Mouse (Mus musculus) limb, embryonic 10.5 days (tissue): ENCODE results near the gene Txk. TPM values are rescaled to one million over a fixed set of nuclear protein-coding genes. Genes with fewer than 3 reads are reported as not detected.

Experiments used
- DNase-seq: peaks from one replicate; pipeline ENCODE4 v3.0.0-alpha.2; 2017; ENCODE audit warnings: low spot score
- H3K27ac ChIP-seq: fragments of 300-500 bp; sonication (generic); 2 replicates; pipeline ENCODE4 v1.5.1; 2016; ENCODE audit warnings: mild to moderate bottlenecking
- H3K27me3 ChIP-seq: fragments of 300-500 bp; sonication (generic); 2 replicates; pipeline ENCODE4 v1.6.1; 2016; ENCODE audit warnings: low read depth, mild to moderate bottlenecking; ENCODE audit not compliant: poor library complexity, severe bottlenecking
- H3K36me3 ChIP-seq: fragments of 300-500 bp; sonication (generic); 2 replicates; pipeline ENCODE4 v1.6.1; 2016; ENCODE audit warnings: mild to moderate bottlenecking, moderate library complexity
- H3K4me1 ChIP-seq: fragments of 300-500 bp; sonication (generic); 2 replicates; pipeline ENCODE4 v1.6.1; 2016
- H3K4me3 ChIP-seq: fragments of 300-500 bp; sonication (generic); 2 replicates; pipeline ENCODE4 v1.5.1; 2016; ENCODE audit warnings: mild to moderate bottlenecking, moderate library complexity
- H3K9me3 ChIP-seq: fragments of 300-500 bp; sonication (generic); replicated peaks from 2 replicates; pipeline ENCODE4 v1.6.1; 2016; ENCODE audit warnings: mild to moderate bottlenecking
- WGBS: fragments of 180-500 bp; shearing (Covaris S2); methylation state at CpG from one replicate; pipeline ENCODE4 v1.1.7; 2016; 5-methylcytosine and 5-hydroxymethylcytosine counted together
- polyA plus RNA-seq: library from polyadenylated mRNA; unstranded; fragments of >200 nt; fragmentation: Nextera tagmentation; extraction: Ambion mirVana; gene quantifications from 2 replicates; pipeline ENCODE4 v1.2.1, GENCODE M21; 2016

Gene Txk
- not detected in 2 replicates for polyA plus RNA-seq

DNA sequence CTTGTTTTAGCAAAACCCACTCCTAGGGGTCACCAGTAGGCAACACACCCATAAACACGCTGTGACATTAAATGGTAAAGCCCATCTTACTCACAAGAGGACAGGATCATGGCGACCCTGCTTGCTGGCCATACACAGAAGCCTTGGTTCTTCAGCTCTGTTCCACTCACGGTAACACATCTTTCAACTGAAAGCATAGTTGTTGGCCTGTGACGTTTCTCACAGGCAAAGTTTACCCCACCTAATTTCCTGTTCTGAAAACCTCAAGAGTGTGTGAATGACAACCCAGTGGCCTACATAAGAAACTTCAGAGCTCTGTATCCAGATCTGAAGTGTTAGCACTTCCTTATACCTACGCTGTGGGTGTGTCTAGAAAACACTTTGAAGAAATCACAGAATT, at the start of gene Txk:
Txk (minus strand) TSS at position 193 of the 400 bp plus-strand sequence.
- H3K9me3 ChIP-seq, result no peaks in the 10 kb centered on the region
- 82% methylated on average over 5 of the region's 5 CpGs for WGBS

DNA sequence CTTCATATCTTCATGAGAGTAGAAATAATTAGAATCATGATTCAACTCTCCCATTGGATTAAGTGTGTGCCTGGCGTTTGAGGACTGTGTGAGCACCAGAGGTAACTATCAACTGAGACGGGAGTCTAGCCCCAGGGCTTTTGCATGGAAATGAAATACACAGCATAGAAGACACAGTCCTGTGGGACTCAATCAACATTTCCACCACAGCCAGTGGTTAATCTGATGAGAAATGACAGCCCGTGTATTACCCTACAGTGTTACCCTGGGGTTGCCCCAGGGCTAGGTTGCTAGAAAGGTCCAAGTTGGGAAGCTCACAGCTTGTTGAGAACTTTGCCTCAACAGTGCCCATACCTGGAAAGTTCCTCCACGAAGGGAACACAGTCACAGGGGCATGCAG, 46.0 kb upstream of the Txk start:
- 83% methylated on average over 4 of the region's 4 CpGs for WGBS
- Histone ChIP-seq H3K4me3 (no peak overlapping the region), H3K36me3 (no peaks in the 10 kb centered on the region)

More for the DNA sequence above, at the start of gene Txk:
- Histone ChIP-seq H3K27me3 (no peaks in the 10 kb centered on the region), H3K36me3 (no peaks in the 10 kb centered on the region), H3K4me3 (no peak within 1 kb of the TSS), H3K27ac (no peak within 1 kb of the TSS), H3K4me1 (no peaks in the 10 kb centered on the region)
- DNase-seq, result no peak

DNA sequence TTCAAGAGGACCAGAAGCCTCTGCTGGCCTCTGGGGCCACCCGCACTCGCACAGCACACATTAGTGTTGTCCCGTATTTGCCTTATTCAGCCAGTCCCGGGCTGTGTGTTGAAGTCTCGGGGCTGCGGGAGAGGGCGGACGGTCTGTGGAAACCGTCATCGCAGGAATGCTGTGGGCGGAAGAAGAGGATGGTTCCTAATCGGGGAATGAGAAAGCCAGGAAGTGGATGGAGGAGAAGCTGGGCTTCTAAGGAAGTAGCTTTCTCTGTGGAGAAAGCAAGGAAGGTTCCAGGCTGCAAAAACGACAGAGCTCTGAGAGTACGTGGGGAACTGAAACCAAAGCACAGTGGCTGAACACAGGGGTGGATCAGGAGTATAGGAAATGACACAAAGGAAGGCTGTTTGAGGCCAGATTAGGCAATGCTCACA, 43.6 kb upstream of the Txk start:
- DNase-seq, result peak; percentile 30

More for the DNA sequence above, 46.0 kb upstream of the Txk start:
- Histone ChIP-seq H3K27ac (no peak overlapping the region), H3K9me3 (no peaks in the 10 kb centered on the region), H3K27me3 (no peaks in the 10 kb centered on the region), H3K4me1 (peaks cover 12% of the 10 kb centered on the region)
- no peak for DNase-seq

DNA sequence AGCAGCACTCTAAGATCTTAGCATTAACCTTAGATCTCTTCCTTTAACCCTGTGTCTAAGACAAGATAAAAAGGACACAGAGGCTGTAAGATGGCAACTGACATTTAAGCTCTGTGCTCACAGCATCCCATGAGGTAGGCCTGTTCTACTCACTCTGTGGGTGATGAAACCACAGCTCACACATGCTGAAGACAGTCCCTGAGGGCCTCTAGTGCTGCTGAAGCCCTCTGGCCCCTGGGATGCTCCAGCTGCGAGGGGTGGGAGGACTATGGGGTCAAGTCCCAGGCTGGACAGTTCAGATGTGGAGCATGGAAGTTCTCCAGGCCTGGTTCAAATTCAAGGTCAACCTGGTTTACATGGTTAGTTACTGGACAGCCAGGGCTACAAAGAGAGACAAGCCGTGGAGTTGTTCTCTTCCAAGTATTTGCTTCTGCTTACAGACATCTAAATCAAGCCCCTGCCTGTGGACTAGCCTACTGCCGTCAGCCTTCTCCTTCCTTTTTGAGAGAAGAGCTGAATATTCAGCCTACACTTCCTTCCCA, 40.8 kb upstream of the Txk start:
- H3K27ac ChIP-seq, result 0 out of 2 replicates have a peak overlapping the region, but pooled peaks have one; percentile 10
- no peak overlapping the region for H3K4me3 ChIP-seq
- H3K36me3 ChIP-seq, result no peaks in the 10 kb centered on the region
- H3K4me1 ChIP-seq, result peaks cover 34% of the 10 kb centered on the region
- WGBS, result 80% methylated on average over 3 of the region's 3 CpGs
- no peaks in the 10 kb centered on the region for H3K9me3 ChIP-seq
- no peaks in the 10 kb centered on the region for H3K27me3 ChIP-seq
- no peak for DNase-seq

More for the DNA sequence above, 43.6 kb upstream of the Txk start:
- Histone ChIP-seq H3K4me1 (peaks cover 24% of the 10 kb centered on the region), H3K9me3 (no peaks in the 10 kb centered on the region), H3K27me3 (no peaks in the 10 kb centered on the region), H3K36me3 (no peaks in the 10 kb centered on the region), H3K4me3 (no peak overlapping the region), H3K27ac (peak overlapping the region; percentile 46; the same call in 1 of the 2 replicates)
- 69% methylated on average over 14 of the region's 14 CpGs for WGBS

DNA sequence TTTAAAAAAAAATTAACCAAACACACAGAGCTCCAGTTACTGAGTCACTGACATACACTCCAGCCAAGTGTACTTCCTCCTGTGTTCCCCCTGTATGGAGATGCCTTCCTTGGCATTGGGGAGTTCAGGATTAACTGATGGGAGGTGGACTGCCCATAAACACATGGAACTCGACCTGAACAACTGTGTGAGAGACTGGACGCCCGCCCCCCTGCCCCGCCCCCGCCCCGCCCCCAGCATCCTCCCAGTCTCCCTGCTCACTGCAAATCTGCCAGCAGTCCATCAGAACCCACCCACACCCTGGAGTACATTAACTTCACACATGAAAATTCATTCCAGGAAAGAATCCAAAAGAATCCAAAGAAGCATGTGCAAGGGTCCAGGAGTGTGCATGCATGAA, 39.2 kb upstream of the Txk start:
- no peak for DNase-seq
- Histone ChIP-seq H3K4me1 (peaks cover 33% of the 10 kb centered on the region), H3K36me3 (no peaks in the 10 kb centered on the region), H3K27me3 (no peaks in the 10 kb centered on the region), H3K4me3 (no peak overlapping the region), H3K9me3 (no peaks in the 10 kb centered on the region), H3K27ac (no peak overlapping the region; the same call in 1 of the 2 replicates)
- 14% methylated on average over 6 of the region's 6 CpGs for WGBS

DNA sequence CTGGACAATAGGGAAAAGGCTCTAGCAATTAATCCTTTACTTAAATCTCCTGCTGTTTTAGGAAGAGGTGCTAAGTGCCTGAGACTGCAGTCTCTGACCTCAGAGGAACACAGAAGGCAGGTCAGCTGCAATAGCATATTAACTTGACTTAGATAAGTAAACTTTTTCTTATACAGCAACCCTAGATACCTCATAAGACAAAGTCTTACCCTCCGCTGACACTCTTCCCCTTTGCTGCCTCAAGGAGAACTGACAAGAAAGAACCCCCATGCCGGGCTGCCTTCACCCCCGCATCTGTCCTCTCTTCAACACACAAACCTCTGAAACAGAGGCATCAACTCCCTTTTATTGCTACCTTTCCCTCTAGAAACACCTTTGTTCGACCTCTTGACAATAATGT, 38.8 kb upstream of the Txk start:
- no peak for DNase-seq
- 41% methylated on average over 4 of the region's 4 CpGs for WGBS
- Histone ChIP-seq H3K27ac (no peak overlapping the region; the same call in 1 of the 2 replicates), H3K27me3 (no peaks in the 10 kb centered on the region), H3K4me1 (peaks cover 30% of the 10 kb centered on the region), H3K9me3 (no peaks in the 10 kb centered on the region), H3K36me3 (no peaks in the 10 kb centered on the region), H3K4me3 (no peak overlapping the region)

DNA sequence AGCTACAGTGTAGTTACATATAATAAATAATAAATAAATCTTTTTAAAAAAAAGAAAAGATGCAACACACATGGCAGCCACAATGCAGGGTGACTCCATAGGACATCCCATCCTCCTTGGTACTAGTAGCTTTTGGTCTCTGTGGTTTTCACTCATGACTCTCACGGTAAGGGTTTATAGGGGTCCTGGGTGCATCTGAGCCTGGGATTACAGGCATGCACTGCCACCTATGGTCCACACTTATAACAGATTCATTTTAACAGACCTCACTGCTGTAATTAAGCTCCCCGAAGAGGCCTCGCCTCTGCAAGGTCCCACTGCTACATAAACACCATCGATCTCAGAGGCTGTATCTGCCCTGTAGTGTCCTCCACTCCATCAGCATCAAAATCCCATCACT, 32.9 kb upstream of the Txk start:
- Histone ChIP-seq H3K27ac (no peak overlapping the region), H3K9me3 (no peaks in the 10 kb centered on the region), H3K36me3 (no peaks in the 10 kb centered on the region), H3K4me3 (no peak overlapping the region), H3K27me3 (no peaks in the 10 kb centered on the region), H3K4me1 (0 out of 2 replicates have a peak, but pooled peaks cover 6% of the 10 kb centered on the region)
- no peak for DNase-seq
- 73% methylated on average over 4 of the region's 4 CpGs for WGBS

DNA sequence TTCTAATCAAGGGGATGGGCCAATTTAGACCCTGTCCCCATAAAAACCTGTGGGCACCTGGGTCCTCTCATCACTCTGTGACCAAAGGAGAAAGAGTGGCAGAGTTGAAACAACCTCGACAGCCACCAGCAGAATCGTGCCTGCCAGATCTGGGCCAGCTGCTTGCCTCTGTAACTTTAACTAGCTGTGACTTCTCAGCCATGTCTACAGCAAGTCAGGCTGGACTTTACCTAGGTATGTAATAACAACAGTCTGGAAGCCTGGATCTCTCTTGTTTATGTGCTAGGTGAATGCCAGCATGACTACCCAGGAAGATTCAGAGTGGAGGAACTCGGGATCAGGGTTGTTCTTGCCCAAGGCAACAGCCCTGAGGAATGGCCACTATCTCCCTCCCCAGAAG, 32.1 kb upstream of the Txk start:
- Histone ChIP-seq H3K27me3 (no peaks in the 10 kb centered on the region), H3K4me1 (no peaks in the 10 kb centered on the region), H3K9me3 (no peaks in the 10 kb centered on the region), H3K27ac (no peak overlapping the region), H3K4me3 (no peak overlapping the region), H3K36me3 (no peaks in the 10 kb centered on the region)
- 83% methylated on average over 3 of the region's 3 CpGs for WGBS
- DNase-seq, result no peak

DNA sequence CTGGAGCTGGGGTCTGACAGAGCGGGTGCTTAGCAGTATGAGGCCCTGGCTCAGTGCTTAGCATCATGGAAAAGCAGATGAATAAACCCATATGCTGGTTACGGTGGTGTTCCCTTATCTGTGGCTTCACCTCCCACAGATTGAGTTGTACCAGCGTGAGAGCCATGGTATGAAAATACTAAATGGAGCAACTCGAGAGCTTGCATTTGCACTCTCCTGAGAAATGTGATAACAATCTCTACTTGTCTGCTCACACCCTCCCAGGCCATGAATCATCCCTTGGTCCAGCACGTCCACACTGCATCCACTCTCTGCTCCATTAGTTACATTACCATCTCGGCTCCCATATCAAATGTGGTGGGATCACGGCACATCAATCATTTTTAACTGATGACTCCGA, 31.4 kb upstream of the Txk start:
- Histone ChIP-seq H3K36me3 (no peaks in the 10 kb centered on the region), H3K27ac (no peak overlapping the region), H3K4me1 (no peaks in the 10 kb centered on the region), H3K27me3 (no peaks in the 10 kb centered on the region), H3K4me3 (no peak overlapping the region), H3K9me3 (no peaks in the 10 kb centered on the region)
- DNase-seq, result no peak
- WGBS, result 74% methylated on average over 8 of the region's 8 CpGs

DNA sequence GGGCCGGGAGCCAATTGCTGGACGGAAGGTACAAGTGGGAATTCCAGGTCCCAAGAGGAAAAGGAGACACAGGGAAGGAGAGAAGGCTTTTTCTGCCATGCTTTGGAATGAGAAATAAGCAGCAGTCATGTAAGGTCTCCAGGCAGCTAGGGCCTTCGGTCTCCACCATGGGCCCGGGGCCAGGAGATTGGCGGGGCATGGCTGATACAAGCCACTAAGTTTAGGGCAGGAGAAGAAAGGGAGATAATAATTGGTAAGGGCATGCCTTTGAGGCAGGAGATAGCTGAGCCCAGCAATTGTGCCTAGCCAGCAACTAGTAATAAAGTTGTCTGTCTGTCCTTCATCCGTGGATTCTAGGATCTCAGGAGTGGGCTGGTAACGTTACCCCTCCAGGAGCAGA, 30.5 kb upstream of the Txk start:
- no peak for DNase-seq
- WGBS, result 88% methylated on average over 7 of the region's 7 CpGs
- no peak overlapping the region for H3K27ac ChIP-seq

DNA sequence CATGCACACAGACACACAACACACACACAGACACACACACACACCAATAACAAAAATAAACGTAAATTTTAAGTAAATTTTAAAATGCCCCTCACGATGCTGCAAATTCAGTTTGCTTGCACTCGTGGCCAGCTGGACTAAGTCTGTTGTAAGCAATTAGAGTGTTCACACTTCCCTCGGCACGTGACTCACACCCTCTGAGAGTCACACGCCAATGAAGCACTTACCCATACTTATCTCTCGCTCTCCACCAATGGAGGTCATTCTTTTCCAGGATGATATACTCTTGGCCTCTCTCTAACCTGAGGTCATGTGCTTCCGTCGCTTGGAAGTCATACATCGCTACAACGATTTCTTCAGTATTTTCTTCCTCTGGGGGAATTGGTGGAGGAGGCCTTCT, 29.2 kb upstream of the Txk start:
- no peak overlapping the region for H3K27ac ChIP-seq
- WGBS, result 87% methylated on average over 11 of the region's 11 CpGs
- H3K4me3 ChIP-seq, result no peak overlapping the region
- H3K4me1 ChIP-seq, result no peaks in the 10 kb centered on the region
- H3K27me3 ChIP-seq, result no peaks in the 10 kb centered on the region
- H3K9me3 ChIP-seq, result no peaks in the 10 kb centered on the region
- no peak for DNase-seq
- H3K36me3 ChIP-seq, result no peaks in the 10 kb centered on the region

More for the DNA sequence above, 30.5 kb upstream of the Txk start:
- no peaks in the 10 kb centered on the region for H3K36me3 ChIP-seq
- no peak overlapping the region for H3K4me3 ChIP-seq
- H3K9me3 ChIP-seq, result no peaks in the 10 kb centered on the region
- H3K27me3 ChIP-seq, result no peaks in the 10 kb centered on the region
- no peaks in the 10 kb centered on the region for H3K4me1 ChIP-seq

DNA sequence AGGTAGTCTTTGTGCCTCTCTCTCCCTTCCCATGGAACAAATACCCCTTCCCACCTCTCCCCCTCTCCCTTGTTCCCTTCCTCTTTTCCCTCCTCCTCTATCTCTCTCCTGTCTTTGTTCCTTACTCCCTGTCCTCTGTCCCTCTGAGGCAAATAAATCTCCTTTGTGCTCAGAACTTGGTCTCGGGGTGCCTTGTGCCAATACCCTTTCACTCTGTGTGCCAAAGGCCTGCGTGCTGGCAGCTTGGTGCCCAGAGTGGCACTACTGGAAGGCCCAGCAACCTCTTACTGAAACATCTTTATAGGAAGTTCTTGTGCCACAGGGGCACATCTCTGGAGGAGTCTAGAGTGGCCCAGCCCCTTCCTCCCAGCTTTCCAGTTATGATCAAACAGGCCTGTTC, 24.0 kb upstream of the Txk start:
- WGBS, result 93% methylated on average over 2 of the region's 2 CpGs
- DNase-seq, result no peak
- Histone ChIP-seq H3K27me3 (no peaks in the 10 kb centered on the region), H3K27ac (no peak overlapping the region), H3K4me3 (no peak overlapping the region), H3K4me1 (no peaks in the 10 kb centered on the region), H3K9me3 (no peaks in the 10 kb centered on the region), H3K36me3 (no peaks in the 10 kb centered on the region)

DNA sequence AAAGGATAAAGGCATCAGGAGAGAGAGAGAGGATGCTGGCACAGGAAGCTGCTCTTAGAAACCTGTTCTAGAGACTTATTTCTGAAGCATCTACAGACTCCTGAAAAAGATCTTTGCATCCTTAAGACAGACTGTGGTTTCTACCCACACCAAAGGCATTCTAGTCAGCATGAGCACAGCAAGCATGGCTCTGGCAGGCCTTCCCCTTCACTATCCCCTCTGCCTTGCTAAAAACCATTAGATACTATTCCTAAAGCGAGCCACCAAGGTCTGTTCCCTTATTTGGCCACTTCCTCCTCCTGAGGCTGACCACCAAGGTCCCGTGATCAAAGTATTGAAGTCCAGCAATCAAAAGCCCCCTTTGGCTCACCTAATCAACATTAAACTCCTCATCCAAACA, 23.6 kb upstream of the Txk start:
- WGBS, result 73% methylated on average over 2 of the region's 2 CpGs
- no peak overlapping the region for H3K27ac ChIP-seq
- DNase-seq, result no peak
- no peaks in the 10 kb centered on the region for H3K9me3 ChIP-seq
- H3K36me3 ChIP-seq, result no peaks in the 10 kb centered on the region
- no peak overlapping the region for H3K4me3 ChIP-seq
- H3K27me3 ChIP-seq, result no peaks in the 10 kb centered on the region
- peaks cover 4% of the 10 kb centered on the region; the same call in 1 of the 2 replicates for H3K4me1 ChIP-seq

DNA sequence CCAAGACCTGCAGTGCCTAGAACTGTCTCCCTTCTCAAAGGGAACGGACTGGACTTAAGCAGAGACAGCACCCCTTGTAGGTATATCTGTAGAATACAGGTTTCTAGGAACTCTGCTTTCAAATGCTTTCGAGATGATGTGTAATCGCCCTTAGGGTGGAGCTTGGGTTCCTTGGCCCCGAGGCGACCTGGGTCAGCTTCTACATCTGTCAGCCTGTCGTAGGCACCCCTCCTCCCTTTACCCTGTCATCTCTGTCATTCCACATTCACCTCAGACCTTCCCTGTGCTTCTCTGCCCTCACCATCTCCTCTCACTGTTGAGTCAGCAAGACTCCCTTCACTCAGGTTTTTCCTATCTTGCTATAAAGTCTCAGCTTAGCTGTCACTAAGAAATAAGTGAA, 17.3 kb upstream of the Txk start:
- no peaks in the 10 kb centered on the region for H3K27me3 ChIP-seq
- 50% methylated on average over 6 of the region's 6 CpGs for WGBS
- DNase-seq, result no peak
- H3K4me1 ChIP-seq, result peaks cover 5% of the 10 kb centered on the region; the same call in 1 of the 2 replicates
- no peak overlapping the region for H3K4me3 ChIP-seq
- no peaks in the 10 kb centered on the region for H3K36me3 ChIP-seq
- no peak overlapping the region for H3K27ac ChIP-seq
- no peaks in the 10 kb centered on the region for H3K9me3 ChIP-seq
